Mouse (Mus musculus) kidney, adult 2 months (tissue): ENCODE results near the gene Eaf2. TPM values are rescaled to one million over a fixed set of nuclear protein-coding genes. Genes with fewer than 3 reads are reported as not detected.
"Not testable (repeated sequence)": the region's sequence is repeated elsewhere in the genome, so short reads cannot be mapped to it uniquely, and the experiment has no call there.

Experiments
- DNase-seq: peaks from one replicate; pipeline ENCODE4 v3.0.0; 2021
- H3K27ac ChIP-seq: fragments of 200-500 bp; 2 replicates; pipeline ENCODE4 v1.5.1; 2012; ENCODE audit warnings: low read depth, low read length, control low read depth, inconsistent platforms; ENCODE audit not compliant: insufficient read depth
- H3K27me3 ChIP-seq: fragments of 200-500 bp; replicated peaks from 2 replicates; pipeline ENCODE4 v1.6.1; 2012; ENCODE audit warnings: mild to moderate bottlenecking, moderate library complexity, low read length, inconsistent platforms; ENCODE audit not compliant: control insufficient read depth, insufficient read depth
- H3K36me3 ChIP-seq: fragments of 200-500 bp; 2 replicates; pipeline ENCODE4 v1.6.1; 2012; ENCODE audit warnings: mild to moderate bottlenecking, moderate library complexity, low read length, inconsistent platforms; ENCODE audit not compliant: control insufficient read depth, insufficient read depth
- H3K4me1 ChIP-seq: fragments of 200-500 bp; 2 replicates; pipeline ENCODE4 v1.6.1; 2011; ENCODE audit warnings: low read length; ENCODE audit not compliant: control insufficient read depth, insufficient read depth
- H3K4me3 ChIP-seq: fragments of 200-500 bp; 2 replicates; pipeline ENCODE4 v1.5.1; 2011; ENCODE audit warnings: mild to moderate bottlenecking, low read depth, low read length, control low read depth; ENCODE audit not compliant: insufficient read depth
- CTCF ChIP-seq: fragments of 200-500 bp; conservative IDR thresholded peaks from 2 replicates; pipeline ENCODE4 v1.5.1; 2011; ENCODE audit warnings: low read depth, mild to moderate bottlenecking, control low read depth, low read length, moderate library complexity, mixed read lengths; ENCODE audit not compliant: insufficient read depth, insufficient read length
- POLR2A ChIP-seq: fragments of 200-500 bp; IDR thresholded peaks from one replicate; pipeline ENCODE4 v1.6.1; 2011; ENCODE audit warnings: low read depth, low read length, control low read depth
- WGBS: fragments of 180-500 bp; shearing (Covaris S2); methylation state at CpG from one replicate; pipeline ENCODE4 v1.1.7; 2018; 5-methylcytosine and 5-hydroxymethylcytosine counted together
- polyA plus RNA-seq: library from polyadenylated mRNA; depleted of rRNA; stranded (reverse); fragments of >200 nt; gene quantifications from 2 replicates; pipeline ENCODE4 v1.2.3, GENCODE M21; 2012

Gene Eaf2
- polyA plus RNA-seq, 1 experiment: 10.4 TPM

GRCm38 (mm10) chr16:36851202-36851601 lies 23.6 kb downstream of the Eaf2 start:
- no peaks in the 10 kb centered on the region for H3K27me3 ChIP-seq
- no peaks in the 10 kb centered on the region for H3K36me3 ChIP-seq
- TF ChIP-seq CTCF (no peak), POLR2A (no peak)
- H3K4me1 ChIP-seq: no peaks in the 10 kb centered on the region
- DNase-seq: no peak
- no peak overlapping the region for H3K27ac ChIP-seq
- no peak overlapping the region for H3K4me3 ChIP-seq
- WGBS: 98% methylated on average over 3 of the region's 3 CpGs

- H3K4me3 ChIP-seq, H3K27me3 ChIP-seq, H3K4me1 ChIP-seq, H3K27ac ChIP-seq, DNase-seq, H3K36me3 ChIP-seq: not testable (repeated sequence)
- WGBS: 96% methylated on average over 1 of the region's 1 CpGs
Observed at GRCm38 (mm10) chr16:36846894-36847293, 27.9 kb downstream of the Eaf2 start.

GRCm38 (mm10) chr16:36828820-36829219 lies 46.0 kb downstream of the Eaf2 start:
- Histone ChIP-seq H3K4me1 (peaks cover 6% of the 10 kb centered on the region; the same call in 1 of the 2 replicates), H3K27me3 (no peaks in the 10 kb centered on the region), H3K36me3 (no peaks in the 10 kb centered on the region), H3K4me3 (peak overlapping the region; percentile 87), H3K27ac (no peak overlapping the region)
- TF ChIP-seq CTCF (no peak), POLR2A (no peak)
- WGBS: 16% methylated on average over 11 of the region's 11 CpGs
- no peak for DNase-seq

GRCm38 (mm10) chr16:36828054-36828786 lies 46.6 kb downstream of the Eaf2 start, which contains the start of gene Iqcb1:
TSS of gene Iqcb1 (plus strand) at chr16:36828385.
- peak within 1 kb of the TSS; percentile 87 for H3K4me3 ChIP-seq
- H3K27ac ChIP-seq: no peak within 1 kb of the TSS
- WGBS: under 1% methylated on average over 64 of the region's 64 CpGs
- DNase-seq: peak; percentile 92
- H3K4me1 ChIP-seq: peaks cover 6% of the 10 kb centered on the region; the same call in 1 of the 2 replicates
- TF ChIP-seq POLR2A (no peak), CTCF (no peak)
- no peaks in the 10 kb centered on the region for H3K36me3 ChIP-seq
- no peaks in the 10 kb centered on the region for H3K27me3 ChIP-seq

- H3K4me3 ChIP-seq: peak overlapping the region; percentile 87
- 11% methylated on average over 11 of the region's 11 CpGs for WGBS
- DNase-seq: no peak
- H3K4me1 ChIP-seq: peaks cover 6% of the 10 kb centered on the region; the same call in 1 of the 2 replicates
- H3K36me3 ChIP-seq: no peaks in the 10 kb centered on the region
- no peaks in the 10 kb centered on the region for H3K27me3 ChIP-seq
- no peak overlapping the region for H3K27ac ChIP-seq
- TF ChIP-seq CTCF (no peak), POLR2A (no peak)
Observed at GRCm38 (mm10) chr16:36827611-36828053, 47.2 kb downstream of the Eaf2 start.

- TF ChIP-seq CTCF: no peak
- TF ChIP-seq POLR2A: no peak
- Histone ChIP-seq H3K36me3 (no peaks in the 10 kb centered on the region), H3K4me1 (no peaks in the 10 kb centered on the region), H3K27ac (no peak overlapping the region), H3K4me3 (no peak overlapping the region), H3K27me3 (no peaks in the 10 kb centered on the region)
- DNase-seq: peak; percentile 5
- whole genome bisulfite sequencing: 8% methylated on average over 3 of the region's 3 CpGs
Observed at GRCm38 (mm10) chr16:36821474-36821873, 53.3 kb downstream of the Eaf2 start.

- TF ChIP-seq POLR2A (no peak), CTCF (no peak)
- Histone ChIP-seq H3K27ac (no peak overlapping the region), H3K36me3 (no peaks in the 10 kb centered on the region), H3K4me1 (no peaks in the 10 kb centered on the region), H3K4me3 (no peak overlapping the region), H3K27me3 (no peaks in the 10 kb centered on the region)
- DNase-seq: no peak
- WGBS: 73% methylated on average over 3 of the region's 3 CpGs
Observed at GRCm38 (mm10) chr16:36820747-36821146, 54.1 kb downstream of the Eaf2 start.
